Mouse (Mus musculus) urinary bladder, postnatal 4 days (tissue): ENCODE results near the gene Coa5.

Experiments
- DNase-seq, 2 experiments: peaks; one replicate each; pipeline ENCODE4 v3.0.0; 2021 to 2022; ENCODE audit warnings: low spot score in 2 of 2

Coa5 gene

DNA sequence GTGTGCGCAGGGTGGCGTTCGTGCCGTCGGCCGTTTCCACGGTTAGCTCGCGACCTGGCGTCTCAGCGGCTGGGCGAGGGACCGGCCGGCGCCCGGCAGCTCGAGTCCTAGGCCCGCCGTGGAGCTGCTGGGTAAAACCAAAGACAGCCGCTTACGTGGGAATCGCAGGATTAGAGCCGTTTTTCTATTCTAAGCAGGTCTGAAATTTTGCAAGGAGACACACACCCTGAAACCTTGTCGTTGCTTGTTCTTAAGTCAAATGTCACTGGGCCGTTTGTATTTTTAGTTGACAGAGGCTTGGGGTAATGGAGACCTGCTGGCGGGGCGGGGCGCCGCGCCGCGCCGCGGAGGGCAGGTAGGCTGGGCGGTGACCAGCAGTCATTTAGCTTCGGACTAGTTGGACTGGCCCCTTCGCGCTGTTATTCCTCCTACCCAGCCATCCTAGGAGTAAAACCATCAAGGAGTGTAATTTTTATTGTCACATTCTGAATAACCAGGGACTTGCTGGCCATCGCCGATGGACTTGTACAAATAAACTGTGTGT is 466 bp upstream of the Coa5 start:
- no peak for DNase-seq

DNA sequence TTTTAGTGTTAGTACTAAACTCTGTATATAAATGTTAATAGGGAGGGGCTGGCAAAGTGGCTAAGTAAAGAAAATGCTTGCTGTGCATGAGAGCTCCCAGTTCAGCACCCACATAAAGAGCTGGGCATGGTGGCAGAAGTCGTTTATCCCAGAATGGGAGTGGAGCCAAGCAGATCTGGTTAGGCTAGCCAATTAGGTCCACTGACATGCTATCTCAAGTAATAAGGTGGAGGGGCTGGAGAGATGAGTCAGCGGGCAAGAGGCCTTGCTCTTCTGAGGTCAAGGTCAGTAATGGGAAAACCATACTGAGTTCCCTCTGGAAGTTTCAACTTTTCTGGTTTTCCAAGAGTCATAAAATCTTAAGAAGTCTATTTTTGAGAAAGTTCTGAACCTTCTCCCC is 992 bp downstream of the Coa5 start:
- no peak for DNase-seq

DNA sequence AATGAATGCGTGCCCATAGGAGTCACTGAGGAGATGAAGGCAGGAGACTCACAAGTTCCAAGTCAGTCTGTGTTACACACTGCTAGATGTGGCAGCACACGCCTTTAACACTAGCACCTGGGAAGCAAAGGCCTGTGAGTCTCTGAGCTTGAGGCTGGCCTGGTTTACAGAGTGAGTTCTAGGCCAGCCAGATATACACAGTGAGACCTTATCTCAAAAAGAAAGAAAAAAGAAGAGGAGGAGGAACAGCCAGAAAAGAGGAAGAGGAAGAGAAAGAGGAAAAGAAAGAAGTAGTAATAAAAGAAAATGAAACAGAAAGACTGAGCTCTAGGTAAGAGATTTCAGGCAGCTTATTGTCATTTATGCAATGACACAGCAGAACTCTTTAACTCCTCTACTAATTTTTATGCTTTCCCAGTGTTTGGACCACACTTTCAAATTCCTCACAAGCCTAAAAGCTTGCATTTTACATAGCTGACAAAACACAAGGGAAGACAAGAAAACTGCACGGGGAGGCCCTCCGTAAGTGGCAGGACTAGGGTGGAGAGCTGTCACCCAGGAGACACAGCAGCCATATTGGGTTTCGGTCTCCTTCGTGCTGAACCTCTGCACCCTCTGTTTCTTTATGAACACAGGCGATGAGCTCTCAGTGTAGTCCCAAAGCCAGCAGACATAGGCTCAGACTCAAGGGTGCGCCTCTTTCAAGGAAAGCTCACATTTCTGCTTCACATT is 2.6 kb downstream of the Coa5 start:
- no peak for DNase-seq

DNA sequence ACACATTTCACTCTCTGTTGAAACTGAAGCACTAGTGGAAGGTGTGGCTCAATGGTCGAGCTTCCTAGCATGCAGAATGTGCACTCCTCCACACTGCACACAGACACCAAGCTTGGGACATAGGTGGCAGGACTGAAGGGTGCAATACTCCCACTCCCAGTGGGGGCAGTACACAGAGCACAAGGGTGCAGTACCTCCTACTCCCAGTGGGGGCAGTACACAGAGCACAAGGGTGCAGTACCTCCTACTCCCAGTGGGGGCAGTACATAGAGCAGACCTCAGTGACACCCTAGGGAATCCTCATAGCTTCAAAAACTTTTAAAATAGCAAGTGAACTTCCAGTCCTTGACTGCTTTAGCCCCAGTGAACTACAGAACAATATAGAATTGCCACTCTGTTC is 10.5 kb downstream of the Coa5 start:
- DNase-seq = peak; percentile 53 to 69

- no peak for DNase-seq
These were observed 14.5 kb downstream of the Coa5 start for GRCm38 (mm10) chr1:37415394-37415793.

- DNase-seq = no peak
These were observed 20.3 kb downstream of the Coa5 start for GRCm38 (mm10) chr1:37409647-37410046.

- DNase-seq = no peak
These were observed 21.2 kb downstream of the Coa5 start for GRCm38 (mm10) chr1:37408678-37409077.

DNA sequence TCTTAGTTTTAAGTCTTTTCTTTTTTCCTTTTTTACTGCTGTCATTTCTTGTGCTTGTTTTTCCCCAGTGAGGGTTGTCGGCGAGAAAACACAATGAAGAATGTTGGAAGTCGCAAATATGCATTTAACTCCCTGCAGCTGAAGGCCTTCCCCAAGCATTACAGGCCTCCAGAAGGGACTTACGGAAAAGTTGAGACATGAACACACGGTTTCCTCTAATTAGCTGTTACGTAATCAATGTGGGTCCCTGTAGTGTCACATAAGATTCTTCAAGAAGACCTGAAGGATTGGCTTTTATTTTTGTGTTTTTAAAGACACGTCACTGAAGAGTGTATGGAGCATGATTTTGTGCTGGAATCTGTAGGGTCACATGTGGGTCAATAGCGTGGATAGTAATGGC is 21.8 kb downstream of the Coa5 start:
- no peak for DNase-seq

GRCm38 (mm10) chr1:37407228-37407627 is 22.7 kb downstream of the Coa5 start:
- no peak for DNase-seq

GRCm38 (mm10) chr1:37405137-37405536 is 24.8 kb downstream of the Coa5 start:
- DNase-seq = no peak

DNA sequence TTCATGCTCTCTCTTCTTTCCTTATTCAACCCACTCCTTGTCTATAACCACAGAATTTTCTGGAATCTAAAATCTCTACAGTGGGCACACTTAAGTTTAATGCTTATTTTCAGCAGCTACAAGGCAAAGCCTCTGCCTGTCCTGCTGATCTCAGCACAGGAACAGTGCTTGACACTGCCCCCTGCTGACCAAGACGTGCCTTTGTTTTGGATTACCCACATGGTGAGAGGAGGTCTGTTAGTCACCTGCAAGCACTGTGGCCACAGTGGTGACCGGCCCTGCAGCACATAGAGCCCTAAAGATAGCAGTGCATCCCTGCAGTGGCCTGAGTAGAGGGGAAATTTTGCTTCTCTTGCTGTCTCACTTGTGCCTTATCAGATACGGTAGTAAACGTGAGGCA is 28.2 kb downstream of the Coa5 start:
- DNase-seq = no peak

DNA sequence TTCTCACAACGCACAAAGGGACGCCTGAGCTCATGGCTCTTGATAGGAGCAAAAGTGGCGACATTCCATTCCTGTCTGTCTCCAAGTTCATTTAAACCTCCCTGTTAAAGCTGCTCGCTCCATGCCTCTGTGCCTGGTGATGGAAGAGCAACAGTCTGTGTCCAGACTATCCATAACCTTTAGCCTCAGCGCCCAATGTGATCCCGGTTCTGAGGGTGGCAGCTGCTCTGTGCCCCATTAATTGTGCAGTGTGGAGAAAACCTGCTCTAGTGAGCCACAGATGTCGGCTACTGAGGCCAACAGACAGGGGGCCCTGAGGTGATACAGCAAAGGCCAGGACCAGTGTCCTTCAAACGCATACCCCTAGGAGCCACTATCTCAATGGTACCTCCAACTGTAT is 30.2 kb downstream of the Coa5 start:
- no peak for DNase-seq

GRCm38 (mm10) chr1:37398961-37399360 is 30.9 kb downstream of the Coa5 start:
- no peak for DNase-seq

DNA sequence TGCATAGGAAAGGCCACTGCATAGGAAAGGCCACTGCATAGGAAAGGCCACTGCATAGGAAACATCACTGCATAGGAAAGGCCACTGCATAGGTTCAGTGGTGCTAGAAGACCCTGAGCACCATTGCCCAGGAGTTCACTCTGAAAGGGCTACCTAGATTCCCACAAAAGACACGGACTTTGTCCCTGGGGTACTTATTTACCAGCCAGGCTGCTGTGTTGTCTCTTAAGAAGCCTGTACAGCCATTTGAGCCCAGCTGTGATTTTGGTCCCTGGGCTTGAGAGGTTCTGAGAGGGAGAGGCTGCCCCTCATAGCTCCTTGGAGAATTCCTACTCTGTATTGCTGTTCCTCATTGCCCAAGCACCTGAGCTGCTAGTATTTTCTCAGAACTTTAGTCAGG is 33.4 kb downstream of the Coa5 start:
- no peak for DNase-seq

DNA sequence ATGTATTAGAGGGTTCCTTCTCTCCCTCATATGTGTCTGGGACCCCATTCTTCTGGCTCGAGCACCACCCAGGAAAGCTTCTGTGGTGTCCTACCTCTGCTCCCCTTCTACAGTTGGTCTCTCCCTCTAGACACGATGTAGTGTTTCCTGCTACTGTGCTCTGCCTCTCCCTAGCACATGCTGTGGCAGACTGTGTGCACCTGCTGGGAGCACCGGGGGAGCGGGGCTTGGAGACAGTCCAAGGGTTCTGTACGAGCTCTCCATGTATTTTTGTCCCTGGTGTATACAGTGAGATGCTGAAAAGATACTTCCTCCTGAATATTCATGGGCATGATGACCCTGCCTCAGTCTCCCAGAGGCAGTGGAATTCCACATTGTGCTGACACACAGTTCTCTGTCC is 36.7 kb downstream of the Coa5 start:
- no peak for DNase-seq

DNA sequence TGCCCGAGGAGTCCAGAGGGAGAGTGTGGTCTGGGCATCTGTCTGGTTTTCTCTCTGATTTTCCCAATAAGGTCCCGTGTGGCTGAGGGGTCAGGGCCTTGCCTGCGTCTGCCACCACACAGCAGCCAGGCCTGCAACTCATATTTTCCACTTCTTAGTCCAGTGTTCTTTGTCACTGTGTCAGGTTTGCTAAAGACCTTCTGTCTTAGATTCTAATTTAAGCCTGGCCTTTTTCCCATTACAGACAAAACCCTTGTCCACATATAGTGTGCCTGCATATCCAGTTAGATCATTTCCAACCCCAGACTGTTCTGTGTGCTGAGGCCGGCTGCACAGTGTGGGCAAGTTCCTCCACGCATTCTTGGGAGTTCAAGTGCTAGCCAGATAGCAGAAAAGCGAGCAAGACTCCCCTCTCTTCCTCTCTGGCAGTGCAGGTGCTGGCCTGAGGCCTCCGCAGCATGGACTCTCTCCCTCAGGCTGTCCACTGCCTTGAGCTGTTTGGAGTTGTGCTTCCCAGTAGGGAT is 43.4 kb downstream of the Coa5 start:
- DNase-seq = no peak

- DNase-seq = no peak
These were observed 45.6 kb downstream of the Coa5 start for GRCm38 (mm10) chr1:37384304-37384703.

DNA sequence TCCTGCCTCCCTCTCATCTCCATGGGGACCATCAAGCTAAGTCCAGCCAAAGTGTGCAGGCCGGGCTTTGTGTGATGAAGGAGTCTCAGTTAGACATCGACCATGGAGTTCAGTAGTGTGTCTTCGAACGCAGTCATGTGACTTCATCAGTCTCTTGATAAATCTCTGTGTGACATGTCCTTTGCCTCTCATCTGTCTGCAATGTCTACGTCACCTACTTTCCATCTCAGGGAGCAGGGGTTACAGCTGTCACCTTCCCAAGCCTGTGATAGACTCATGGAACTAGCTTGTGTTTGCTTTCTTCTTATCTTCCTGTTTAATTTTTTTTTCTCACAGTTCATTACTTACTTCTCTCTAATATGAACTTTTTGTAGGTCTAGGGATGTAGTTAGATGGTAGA is 49.0 kb downstream of the Coa5 start:
- no peak for DNase-seq

DNA sequence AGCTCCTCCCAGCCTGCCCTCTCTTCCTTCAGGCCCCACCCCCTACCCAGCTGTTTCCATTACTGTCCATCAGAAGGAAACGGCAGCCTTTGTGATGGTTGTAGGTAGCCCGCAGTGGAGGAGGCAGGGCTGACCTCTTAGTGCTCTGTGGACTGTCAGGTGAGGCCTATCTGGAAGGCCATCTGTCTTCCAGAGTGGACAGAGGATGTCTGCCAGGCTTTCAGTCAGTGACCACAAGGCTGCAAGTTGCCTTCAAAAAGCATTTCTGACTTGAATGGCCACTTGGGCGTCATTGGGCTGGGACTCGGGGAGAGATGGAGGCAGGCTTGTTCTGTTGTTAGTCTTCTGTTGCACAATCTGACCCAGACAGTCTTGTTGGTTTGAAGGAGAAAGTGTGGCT is 50.4 kb downstream of the Coa5 start:
- no peak for DNase-seq

DNA sequence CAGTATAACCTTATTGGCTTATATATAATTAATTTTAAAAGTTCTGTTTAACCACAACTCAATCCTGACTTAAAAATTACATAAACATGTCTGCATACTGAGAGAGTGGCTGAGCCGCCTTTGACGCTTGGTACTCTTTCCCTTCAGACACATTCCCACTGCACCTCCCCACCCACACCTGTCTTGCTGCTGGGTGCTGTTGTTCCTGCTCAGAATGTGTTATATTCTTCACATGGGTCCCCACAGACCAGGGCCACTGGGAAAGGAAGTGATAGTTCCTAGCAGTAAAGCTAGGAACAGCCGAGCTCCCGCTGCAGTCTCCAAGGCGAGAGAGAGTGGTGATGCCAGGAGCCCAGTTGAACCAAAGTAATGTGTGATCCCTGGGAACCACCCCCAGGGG is 51.8 kb downstream of the Coa5 start:
- DNase-seq = no peak

DNA sequence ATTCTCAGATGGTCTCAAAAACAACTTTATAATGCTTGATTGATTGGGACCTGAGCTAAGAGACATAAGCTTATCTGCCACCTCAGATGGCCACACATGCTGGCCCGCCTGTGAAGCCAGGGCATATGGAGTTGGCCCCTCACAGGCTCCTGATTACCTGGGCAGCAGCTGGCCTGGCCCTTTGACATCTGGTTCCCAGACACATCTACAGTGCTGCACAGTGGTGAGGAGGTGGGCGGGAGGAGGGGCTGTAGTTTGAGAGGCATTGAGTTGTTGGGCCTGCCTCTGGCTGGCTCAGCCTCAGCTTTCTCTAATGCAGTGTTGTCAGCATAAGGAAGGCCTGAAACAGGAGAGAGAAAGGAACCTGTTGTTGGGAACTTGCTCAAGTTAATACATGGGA is 53.2 kb downstream of the Coa5 start:
- no peak for DNase-seq

- DNase-seq = no peak
These were observed 53.7 kb downstream of the Coa5 start for GRCm38 (mm10) chr1:37376177-37376576.

GRCm38 (mm10) chr1:37368768-37369385 is 61.0 kb downstream of the Coa5 start:
- DNase-seq = no peak
